Mouse (Mus musculus) left cerebral cortex, adult 11 months (tissue): ENCODE measurements around the gene Cyfip2.

Experiments used
- DNase-seq: peaks from one replicate; pipeline ENCODE4 v3.0.0; 2022; ENCODE audit warnings: low spot score

Gene Cyfip2

GRCm38 (mm10) chr11:46308271-46308974, 4.2 kb downstream of the Cyfip2 start:
- DNase-seq: no peak

- DNase-seq: no peak
Observed at GRCm38 (mm10) chr11:46307768-46308167, 4.9 kb downstream of the Cyfip2 start.

- no peak for DNase-seq
Observed at GRCm38 (mm10) chr11:46306776-46307175, 5.9 kb downstream of the Cyfip2 start.

GRCm38 (mm10) chr11:46305881-46306520, 6.7 kb downstream of the Cyfip2 start:
- DNase-seq: no peak

GRCm38 (mm10) chr11:46304864-46305710, 7.6 kb downstream of the Cyfip2 start:
- DNase-seq: no peak

- DNase-seq: no peak
Observed at GRCm38 (mm10) chr11:46304093-46304492, 8.6 kb downstream of the Cyfip2 start.

- DNase-seq: no peak
Observed at GRCm38 (mm10) chr11:46302471-46302870, 10.2 kb downstream of the Cyfip2 start.

GRCm38 (mm10) chr11:46301579-46302248, 10.9 kb downstream of the Cyfip2 start:
- no peak for DNase-seq

- DNase-seq: no peak
Observed at GRCm38 (mm10) chr11:46299901-46300300, 12.8 kb downstream of the Cyfip2 start.

- no peak for DNase-seq
Observed at GRCm38 (mm10) chr11:46298889-46299785, 13.5 kb downstream of the Cyfip2 start.

GRCm38 (mm10) chr11:46294390-46294789, 18.3 kb downstream of the Cyfip2 start:
- DNase-seq: no peak

- DNase-seq: no peak
Observed at GRCm38 (mm10) chr11:46293491-46293890, 19.2 kb downstream of the Cyfip2 start.

- no peak for DNase-seq
Observed at GRCm38 (mm10) chr11:46290988-46291405, 21.7 kb downstream of the Cyfip2 start.

- DNase-seq: no peak
Observed at GRCm38 (mm10) chr11:46289561-46289960, 23.1 kb downstream of the Cyfip2 start.

GRCm38 (mm10) chr11:46289022-46289421, 23.6 kb downstream of the Cyfip2 start:
- DNase-seq: no peak

GRCm38 (mm10) chr11:46288091-46288490, 24.6 kb downstream of the Cyfip2 start:
- DNase-seq: no peak

GRCm38 (mm10) chr11:46286803-46287202, 25.9 kb downstream of the Cyfip2 start:
- no peak for DNase-seq

GRCm38 (mm10) chr11:46283800-46284199, 28.9 kb downstream of the Cyfip2 start:
- no peak for DNase-seq

GRCm38 (mm10) chr11:46282612-46283011, 30.0 kb downstream of the Cyfip2 start:
- DNase-seq: no peak

- DNase-seq: no peak
Observed at GRCm38 (mm10) chr11:46278709-46279108, 34.0 kb downstream of the Cyfip2 start.

GRCm38 (mm10) chr11:46278140-46278539, 34.5 kb downstream of the Cyfip2 start:
- no peak for DNase-seq
